Mouse (Mus musculus) limb, embryonic 15.5 days (tissue): ENCODE data around the gene Fry. TPM values are rescaled to one million over a fixed set of nuclear protein-coding genes. Genes with fewer than 3 reads are reported as not detected.
A peak's percentile ranks its signal among the peaks of the same experiment; 100 is the strongest.

Experiments
- ATAC-seq: fragments of 200-750 bp; cut with Nextera tagmentation; 2 replicates; pipeline ENCODE4 v1.8.0; 2017; ENCODE audit warnings: low read depth, moderate TSS enrichment; ENCODE audit not compliant: insufficient number of reproducible peaks, low FRiP score, low TSS enrichment
- H3K27ac ChIP-seq: fragments of 300-500 bp; sonication (generic); 2 replicates; pipeline ENCODE4 v1.5.1; 2015; ENCODE audit warnings: moderate library complexity, mild to moderate bottlenecking, inconsistent platforms
- H3K27me3 ChIP-seq: fragments of 300-500 bp; sonication (generic); 2 replicates; pipeline ENCODE4 v1.6.1; 2015; ENCODE audit warnings: inconsistent platforms
- H3K36me3 ChIP-seq: fragments of 300-500 bp; sonication (generic); 2 replicates; pipeline ENCODE4 v1.6.1; 2015; ENCODE audit warnings: inconsistent platforms
- H3K4me1 ChIP-seq: fragments of 300-500 bp; sonication (generic); 2 replicates; pipeline ENCODE4 v1.6.1; 2015; ENCODE audit warnings: inconsistent platforms
- H3K4me2 ChIP-seq: fragments of 300-500 bp; sonication (generic); 2 replicates; pipeline ENCODE4 v1.6.1; 2015; ENCODE audit warnings: mild to moderate bottlenecking, inconsistent platforms
- H3K4me3 ChIP-seq: fragments of 300-500 bp; sonication (generic); 2 replicates; pipeline ENCODE4 v1.5.1; 2015; ENCODE audit warnings: mild to moderate bottlenecking, inconsistent platforms
- H3K9ac ChIP-seq: fragments of 300-500 bp; sonication (generic); 2 replicates; pipeline ENCODE4 v1.6.1; 2015; ENCODE audit warnings: inconsistent platforms
- H3K9me3 ChIP-seq: fragments of 300-500 bp; sonication (generic); 2 replicates; pipeline ENCODE4 v1.6.1; 2016; ENCODE audit warnings: inconsistent platforms
- WGBS: fragments of 180-500 bp; shearing (Covaris S2); methylation state at CpG from one replicate; pipeline ENCODE4 v1.1.7; 2015; 5-methylcytosine and 5-hydroxymethylcytosine counted together
- polyA plus RNA-seq: library from polyadenylated mRNA; unstranded; fragments of >200 nt; fragmentation: Nextera tagmentation; extraction: Ambion mirVana; gene quantifications from 2 replicates; pipeline ENCODE4 v1.2.1, GENCODE M21; 2015

Gene Fry
- polyA plus RNA-seq, 1 experiment from 2014 or later = 9.5 TPM

DNA sequence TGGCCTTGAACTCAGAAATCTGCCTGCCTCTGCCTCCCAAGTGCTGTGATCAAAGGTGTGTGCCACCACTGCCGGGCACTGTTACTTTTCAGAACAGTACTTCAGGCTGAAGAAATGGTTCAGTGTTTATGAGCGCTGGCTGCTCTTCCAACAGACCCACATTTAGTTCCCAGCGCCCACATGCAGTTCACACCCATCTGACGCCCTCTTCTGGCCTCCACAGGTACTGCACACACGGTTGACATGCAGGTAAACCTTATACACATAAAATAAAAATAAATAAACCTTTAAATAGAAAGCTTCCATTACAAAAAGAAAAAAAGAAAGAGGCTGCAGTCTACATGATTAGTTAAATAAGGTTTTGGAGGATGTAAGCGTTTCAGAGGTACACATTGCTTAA is 88.3 kb downstream of the Fry start:
- Histone ChIP-seq H3K27me3 (no peaks in the 10 kb centered on the region), H3K4me1 (peaks cover 5% of the 10 kb centered on the region; the same call in 1 of the 2 replicates), H3K27ac (no peak overlapping the region), H3K36me3 (no peaks in the 10 kb centered on the region), H3K4me2 (no peak overlapping the region), H3K9ac (no peak overlapping the region), H3K9me3 (no peaks in the 10 kb centered on the region), H3K4me3 (no peak overlapping the region)
- no peak for ATAC-seq
- WGBS = 88% methylated on average over 6 of the region's 6 CpGs

DNA sequence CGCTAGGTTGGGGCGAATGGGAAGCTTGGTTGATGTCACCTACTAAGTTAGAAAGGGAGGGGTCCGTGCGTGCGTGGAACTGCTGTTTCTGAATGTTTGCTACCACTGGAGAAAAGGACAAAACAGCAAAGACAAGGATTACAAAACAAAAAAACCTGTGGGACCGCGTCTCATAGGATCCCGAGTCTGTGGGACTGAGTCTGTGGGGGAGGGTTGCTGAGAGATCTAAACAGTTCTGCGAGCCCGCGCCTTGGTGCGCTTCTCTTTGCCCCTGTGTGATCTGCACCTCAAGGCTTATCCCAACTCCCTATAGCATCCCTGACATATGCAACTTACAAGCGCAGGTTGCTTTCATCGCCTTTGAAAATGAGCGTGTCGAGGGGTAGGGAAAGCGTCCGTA is 89.2 kb downstream of the Fry start:
- H3K27ac ChIP-seq = peak overlapping the region; percentile 4; the same call in 1 of the 2 replicates
- H3K9me3 ChIP-seq = no peaks in the 10 kb centered on the region
- H3K27me3 ChIP-seq = no peaks in the 10 kb centered on the region
- H3K4me2 ChIP-seq = peak overlapping the region; percentile 32; the same call in 1 of the 2 replicates
- no peak overlapping the region; the same call in 1 of the 2 replicates for H3K4me3 ChIP-seq
- peaks cover 5% of the 10 kb centered on the region; the same call in 1 of the 2 replicates for H3K4me1 ChIP-seq
- WGBS = 46% methylated on average over 18 of the region's 18 CpGs
- H3K36me3 ChIP-seq = no peaks in the 10 kb centered on the region
- H3K9ac ChIP-seq = no peak overlapping the region; the same call in 1 of the 2 replicates
- ATAC-seq = no peak

- H3K36me3 ChIP-seq = no peaks in the 10 kb centered on the region
- no peak overlapping the region for H3K4me3 ChIP-seq
- H3K4me1 ChIP-seq = peaks cover 5% of the 10 kb centered on the region; the same call in 1 of the 2 replicates
- H3K9me3 ChIP-seq = no peaks in the 10 kb centered on the region
- peak overlapping the region; percentile 32; the same call in 1 of the 2 replicates for H3K4me2 ChIP-seq
- no peak for ATAC-seq
- WGBS = 16% methylated on average over 7 of the region's 7 CpGs
- peak overlapping the region; percentile 4; the same call in 1 of the 2 replicates for H3K27ac ChIP-seq
- no peaks in the 10 kb centered on the region for H3K27me3 ChIP-seq
- no peak overlapping the region for H3K9ac ChIP-seq
These were observed 89.6 kb downstream of the Fry start for GRCm38 (mm10) chr5:150208009-150208408.

- H3K27ac ChIP-seq = no peak overlapping the region
- ATAC-seq = no peak
- 68% methylated on average over 6 of the region's 6 CpGs for WGBS
These were observed 95.6 kb downstream of the Fry start for GRCm38 (mm10) chr5:150214081-150214480.

GRCm38 (mm10) chr5:150216066-150216465 is 97.6 kb downstream of the Fry start:
- 74% methylated on average over 11 of the region's 11 CpGs for WGBS
- Histone ChIP-seq H3K27me3 (no peaks in the 10 kb centered on the region), H3K4me1 (no peaks in the 10 kb centered on the region), H3K36me3 (no peaks in the 10 kb centered on the region), H3K4me2 (no peak overlapping the region), H3K9me3 (no peaks in the 10 kb centered on the region), H3K27ac (no peak overlapping the region), H3K4me3 (no peak overlapping the region), H3K9ac (no peak overlapping the region)
- ATAC-seq = no peak

More at GRCm38 (mm10) chr5:150214081-150214480, 95.6 kb downstream of the Fry start:
- Histone ChIP-seq H3K9ac (no peak overlapping the region), H3K9me3 (no peaks in the 10 kb centered on the region), H3K4me2 (no peak overlapping the region), H3K36me3 (no peaks in the 10 kb centered on the region), H3K4me1 (no peaks in the 10 kb centered on the region), H3K27me3 (no peaks in the 10 kb centered on the region), H3K4me3 (no peak overlapping the region)

DNA sequence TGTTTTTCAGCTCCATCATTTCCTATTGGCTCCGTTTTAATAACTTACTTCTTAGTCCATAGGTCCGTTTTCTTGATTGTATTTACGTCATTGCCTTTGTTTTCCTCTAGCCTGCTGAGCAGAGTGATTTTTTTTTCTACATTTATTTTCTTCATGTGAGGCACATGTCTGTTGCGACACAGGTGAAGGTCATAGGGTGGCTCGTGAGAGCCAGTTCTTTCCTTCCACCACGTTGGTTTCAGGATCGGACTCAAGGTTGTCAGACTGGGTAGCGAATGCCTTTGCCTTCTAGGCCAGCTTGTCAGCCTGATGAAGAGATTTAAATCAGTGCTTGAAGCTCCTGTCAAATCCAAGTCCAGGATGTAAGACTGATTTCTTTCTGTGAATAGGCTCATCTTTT is 101.0 kb downstream of the Fry start:
- H3K36me3 ChIP-seq = no peaks in the 10 kb centered on the region
- H3K27ac ChIP-seq = no peak overlapping the region
- no peaks in the 10 kb centered on the region for H3K4me1 ChIP-seq
- no peak for ATAC-seq
- WGBS = 83% methylated on average over 8 of the region's 8 CpGs
- no peak overlapping the region for H3K4me2 ChIP-seq
- H3K27me3 ChIP-seq = no peaks in the 10 kb centered on the region
- H3K9ac ChIP-seq = no peak overlapping the region
- H3K4me3 ChIP-seq = no peak overlapping the region
- H3K9me3 ChIP-seq = no peaks in the 10 kb centered on the region

- Histone ChIP-seq H3K4me3 (no peak overlapping the region), H3K36me3 (no peaks in the 10 kb centered on the region), H3K4me2 (no peak overlapping the region), H3K9me3 (no peaks in the 10 kb centered on the region), H3K4me1 (no peaks in the 10 kb centered on the region), H3K27ac (no peak overlapping the region), H3K27me3 (no peaks in the 10 kb centered on the region), H3K9ac (no peak overlapping the region)
- 37% methylated on average over 7 of the region's 7 CpGs for WGBS
- ATAC-seq = no peak
These were observed 101.9 kb downstream of the Fry start for GRCm38 (mm10) chr5:150220333-150220732.

DNA sequence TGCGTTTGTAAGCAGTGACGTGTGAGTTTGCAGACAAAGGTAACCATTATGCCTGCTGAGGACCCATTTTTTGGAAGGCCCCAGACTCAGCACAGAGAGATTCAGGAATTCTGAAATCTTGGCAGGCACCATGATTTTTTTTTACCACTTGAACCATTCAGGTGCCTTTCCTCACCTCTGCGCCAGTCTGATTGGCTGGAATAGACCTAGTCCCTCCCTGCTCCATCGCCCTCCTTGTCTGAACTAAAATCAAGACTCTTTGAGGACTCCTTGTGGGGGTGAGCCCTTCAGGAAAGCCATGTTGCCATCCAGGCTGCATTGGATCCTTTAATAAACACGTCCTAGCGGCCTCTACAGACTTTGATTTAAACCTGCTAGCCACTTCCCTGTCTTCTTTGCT is 103.4 kb downstream of the Fry start:
- ATAC-seq = no peak
- Histone ChIP-seq H3K9me3 (no peaks in the 10 kb centered on the region), H3K36me3 (no peaks in the 10 kb centered on the region), H3K4me3 (no peak overlapping the region), H3K27me3 (no peaks in the 10 kb centered on the region), H3K4me2 (no peak overlapping the region), H3K4me1 (no peaks in the 10 kb centered on the region), H3K27ac (no peak overlapping the region), H3K9ac (no peak overlapping the region)
- 72% methylated on average over 6 of the region's 6 CpGs for WGBS

GRCm38 (mm10) chr5:150223546-150224239 is 105.2 kb downstream of the Fry start:
- WGBS = 89% methylated on average over 10 of the region's 10 CpGs

GRCm38 (mm10) chr5:150229086-150229485 is 110.6 kb downstream of the Fry start:
- no peak for ATAC-seq
- 63% methylated on average over 5 of the region's 5 CpGs for WGBS

More at GRCm38 (mm10) chr5:150223546-150224239, 105.2 kb downstream of the Fry start:
- Histone ChIP-seq H3K9ac (no peak overlapping the region), H3K36me3 (no peaks in the 10 kb centered on the region), H3K4me3 (no peak overlapping the region), H3K4me1 (no peaks in the 10 kb centered on the region), H3K9me3 (no peaks in the 10 kb centered on the region), H3K4me2 (no peak overlapping the region), H3K27ac (no peak overlapping the region), H3K27me3 (no peaks in the 10 kb centered on the region)
- ATAC-seq = no peak

DNA sequence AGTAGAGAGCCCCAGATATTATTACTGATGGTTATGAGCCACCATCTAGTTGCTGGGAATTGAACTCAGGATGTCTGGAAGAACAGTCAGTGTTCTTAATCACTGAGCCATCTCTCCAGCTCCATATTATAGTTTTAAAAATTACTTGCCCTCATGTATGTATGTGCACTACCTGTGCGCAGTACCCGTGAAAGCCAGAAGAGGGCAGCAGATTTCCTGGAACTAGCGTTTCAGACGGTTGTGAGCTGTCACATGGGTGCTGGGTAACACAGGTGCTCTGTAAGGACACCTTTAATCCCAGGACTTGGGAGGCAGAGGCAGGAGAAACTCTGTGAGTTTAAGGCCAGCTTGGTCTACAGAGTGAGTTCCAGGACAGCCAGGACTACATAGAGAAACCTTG is 111.3 kb downstream of the Fry start:
- Histone ChIP-seq H3K4me1 (peaks cover 8% of the 10 kb centered on the region; the same call in 1 of the 2 replicates), H3K27me3 (no peaks in the 10 kb centered on the region), H3K36me3 (no peaks in the 10 kb centered on the region), H3K9me3 (0 out of 2 replicates have a peak, but pooled peaks cover 3% of the 10 kb centered on the region), H3K9ac (no peak overlapping the region), H3K4me2 (no peak overlapping the region), H3K27ac (no peak overlapping the region), H3K4me3 (no peak overlapping the region)
- no peak for ATAC-seq
- 97% methylated on average over 4 of the region's 4 CpGs for WGBS

More at GRCm38 (mm10) chr5:150229086-150229485, 110.6 kb downstream of the Fry start:
- Histone ChIP-seq H3K9ac (no peak overlapping the region), H3K4me3 (no peak overlapping the region), H3K9me3 (0 out of 2 replicates have a peak, but pooled peaks cover 3% of the 10 kb centered on the region), H3K36me3 (no peaks in the 10 kb centered on the region), H3K27me3 (no peaks in the 10 kb centered on the region), H3K4me1 (peaks cover 8% of the 10 kb centered on the region; the same call in 1 of the 2 replicates), H3K4me2 (no peak overlapping the region), H3K27ac (no peak overlapping the region)
